Mouse (Mus musculus): ENCODE results near the gene AL732309.1. TPM values are rescaled to one million over a fixed set of nuclear protein-coding genes. Genes with fewer than 3 reads are reported as not detected.

AL732309.1 gene
- polyA plus RNA-seq, 1 experiment, result 15.5 TPM

DNA sequence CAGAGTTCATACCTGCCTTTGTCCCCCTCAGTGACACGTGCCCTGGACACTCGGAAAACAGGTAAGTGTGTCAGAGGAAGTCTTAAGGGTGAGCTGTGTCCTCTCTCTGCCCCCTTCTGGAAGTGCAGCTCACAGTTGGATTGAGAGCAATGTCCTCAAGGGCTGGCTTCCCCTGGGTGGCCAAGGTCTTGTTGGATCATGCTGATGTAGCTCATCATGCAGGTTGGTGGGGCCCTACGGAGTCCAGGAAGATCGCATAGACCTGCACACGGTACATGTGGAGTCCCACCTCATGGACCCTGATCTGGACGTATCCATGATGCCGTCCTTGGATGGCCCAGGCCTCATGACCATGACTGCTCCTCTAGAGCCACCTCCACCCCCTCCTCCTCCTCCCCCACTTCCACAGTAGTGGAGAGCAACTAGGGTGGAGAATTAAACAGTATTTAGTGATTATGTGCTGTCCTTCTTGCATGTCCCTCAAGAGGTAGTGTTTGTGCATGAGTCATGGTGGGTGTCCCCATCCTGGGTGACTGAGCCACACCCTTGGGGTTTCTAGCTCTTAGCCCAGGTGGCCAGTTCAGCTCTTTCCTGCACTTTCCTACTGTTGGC lies 42.2 kb upstream of the AL732309.1 start:
- TF ChIP-seq POLR2A (IDR thresholded peaks at IDR 0.05; ENCODE audit: extremely low read depth, insufficient read depth, low read length), result peak; percentile 48
- TF ChIP-seq CTCF (IDR thresholded peaks at IDR 0.05; ENCODE audit: extremely low read depth, insufficient read depth, low read length), result no peak
- H3K4me1 ChIP-seq (ENCODE audit: control insufficient read depth, insufficient read depth, low read length), result peaks cover 3% of the 10 kb centered on the region; the same call in 1 of the 2 replicates
- no peak overlapping the region for H3K27ac ChIP-seq (ENCODE audit: insufficient read depth, low read length)
- no peak overlapping the region for H3K4me3 ChIP-seq (ENCODE audit: insufficient read depth, low read length)

DNA sequence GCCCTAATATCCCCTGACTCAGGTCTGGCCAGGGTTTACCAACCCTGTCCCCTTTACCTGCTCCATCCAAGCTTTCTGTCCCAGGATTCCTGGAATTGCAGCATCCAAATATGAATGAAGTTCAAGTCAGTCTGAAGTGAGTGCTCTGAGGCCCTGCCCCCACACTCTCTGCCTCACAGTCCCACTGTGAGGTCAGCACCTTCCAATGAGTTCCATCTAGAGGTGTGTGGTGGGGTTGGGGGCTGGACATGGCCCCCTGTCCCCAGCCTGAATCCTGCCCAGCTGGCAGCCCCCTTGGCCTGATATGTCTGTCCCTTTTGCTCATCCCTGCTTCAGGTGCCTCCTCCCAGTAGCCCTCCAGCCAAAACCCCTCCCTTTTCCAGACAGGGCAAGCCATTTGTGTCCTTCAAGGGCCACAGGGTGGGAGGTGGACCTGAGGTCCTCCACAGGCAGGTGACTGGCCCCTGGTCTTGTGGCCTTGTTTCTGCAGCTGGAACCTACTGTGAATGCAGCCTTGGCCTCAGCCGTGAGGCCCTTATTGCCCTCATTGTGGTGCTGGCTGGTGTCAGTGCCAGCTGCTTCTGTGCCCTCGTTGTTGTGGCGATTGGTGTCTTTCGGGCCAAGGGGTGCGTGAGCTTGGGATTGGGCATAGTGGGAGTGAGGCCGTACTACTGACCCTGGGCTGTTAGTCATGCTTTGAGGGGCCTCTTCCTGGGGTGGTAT lies 41.4 kb upstream of the AL732309.1 start, which contains the start of gene Tmem210:
Tmem210 (plus strand) TSS at position 219 of the 723 bp plus-strand sequence.
- H3K4me3 ChIP-seq (ENCODE audit: insufficient read depth, low read length), result no peak within 1 kb of the TSS
- no peak within 1 kb of the TSS for H3K27ac ChIP-seq (ENCODE audit: insufficient read depth, low read length)
- H3K4me1 ChIP-seq (ENCODE audit: control insufficient read depth, insufficient read depth, low read length), result peaks cover 3% of the 10 kb centered on the region; the same call in 1 of the 2 replicates
- TF ChIP-seq POLR2A (IDR thresholded peaks at IDR 0.05; ENCODE audit: extremely low read depth, insufficient read depth, low read length) (0 out of 2 replicates have a peak, but pooled peaks have one; percentile 14), CTCF (IDR thresholded peaks at IDR 0.05; ENCODE audit: extremely low read depth, insufficient read depth, low read length) (no peak)

DNA sequence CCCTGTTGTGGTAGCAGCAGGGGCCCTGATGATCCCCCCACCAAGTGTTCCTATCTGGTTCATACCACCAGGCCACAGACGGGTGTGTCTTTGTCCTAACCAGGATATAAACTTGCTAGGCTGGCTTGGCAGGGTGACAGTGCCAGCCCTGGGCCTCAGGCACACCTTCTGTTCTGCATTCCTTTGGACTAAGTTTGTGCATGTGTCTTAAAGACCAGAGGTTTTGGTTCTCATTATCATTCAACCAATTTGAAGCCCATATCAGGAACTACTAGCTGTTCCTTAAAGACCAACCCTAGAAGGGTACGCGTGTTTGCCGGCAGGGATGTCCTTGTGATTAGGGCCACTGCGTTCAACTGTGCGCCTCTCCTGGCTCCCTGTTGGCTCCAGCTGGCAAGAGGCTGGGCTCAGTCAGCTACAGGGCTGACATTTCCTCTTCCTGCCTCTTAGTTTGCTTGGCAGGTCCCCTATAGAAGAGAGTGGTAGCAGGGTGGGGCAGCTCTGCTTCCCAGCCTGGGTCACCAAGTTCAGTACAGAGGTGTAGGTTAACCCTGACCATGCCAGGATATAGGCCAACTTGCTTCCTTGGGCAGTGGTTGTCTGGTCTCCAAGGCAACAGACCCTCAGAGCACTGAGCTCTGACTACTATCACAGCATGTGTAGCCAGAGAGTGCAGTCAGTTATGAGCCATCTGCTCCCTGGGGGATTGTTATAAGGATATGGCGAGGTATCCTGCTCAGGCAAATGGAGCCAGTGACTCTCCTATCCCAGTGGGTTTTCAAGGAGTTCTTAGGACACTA lies 40.4 kb upstream of the AL732309.1 start:
- no peak overlapping the region for H3K4me3 ChIP-seq (ENCODE audit: insufficient read depth, low read length)
- H3K4me1 ChIP-seq (ENCODE audit: control insufficient read depth, insufficient read depth, low read length), result peaks cover 3% of the 10 kb centered on the region; the same call in 1 of the 2 replicates
- TF ChIP-seq CTCF (IDR thresholded peaks at IDR 0.05; ENCODE audit: extremely low read depth, insufficient read depth, low read length) (no peak), POLR2A (IDR thresholded peaks at IDR 0.05; ENCODE audit: extremely low read depth, insufficient read depth, low read length) (no peak)
- H3K27ac ChIP-seq (ENCODE audit: insufficient read depth, low read length), result no peak overlapping the region

DNA sequence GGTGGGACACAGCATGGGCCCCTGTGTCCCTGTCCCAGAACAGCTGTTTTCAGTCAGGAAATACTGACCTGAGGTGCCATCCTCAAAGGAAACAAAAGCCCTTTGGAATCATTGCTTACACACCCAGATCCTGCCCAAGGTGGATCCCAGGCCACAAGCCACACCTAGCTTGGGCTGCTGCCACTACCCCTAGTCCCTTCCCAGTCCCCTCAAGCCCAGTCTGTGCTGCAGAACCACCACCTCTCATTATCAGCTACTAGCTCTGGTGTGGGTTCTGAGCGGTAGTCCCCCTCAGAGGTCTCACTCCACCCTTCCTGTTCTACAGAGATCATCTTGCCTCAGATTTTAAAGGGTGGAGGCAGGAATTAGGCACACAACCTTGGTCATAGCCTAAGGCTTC lies 39.7 kb upstream of the AL732309.1 start:
- H3K4me3 ChIP-seq (ENCODE audit: insufficient read depth, low read length), result no peak overlapping the region
- peak; percentile 45; the same call in 1 of the 2 replicates for TF ChIP-seq POLR2A (IDR thresholded peaks at IDR 0.05; ENCODE audit: extremely low read depth, insufficient read depth, low read length)
- no peak for TF ChIP-seq CTCF (IDR thresholded peaks at IDR 0.05; ENCODE audit: extremely low read depth, insufficient read depth, low read length)
- no peak overlapping the region for H3K27ac ChIP-seq (ENCODE audit: insufficient read depth, low read length)
- peaks cover 3% of the 10 kb centered on the region; the same call in 1 of the 2 replicates for H3K4me1 ChIP-seq (ENCODE audit: control insufficient read depth, insufficient read depth, low read length)

DNA sequence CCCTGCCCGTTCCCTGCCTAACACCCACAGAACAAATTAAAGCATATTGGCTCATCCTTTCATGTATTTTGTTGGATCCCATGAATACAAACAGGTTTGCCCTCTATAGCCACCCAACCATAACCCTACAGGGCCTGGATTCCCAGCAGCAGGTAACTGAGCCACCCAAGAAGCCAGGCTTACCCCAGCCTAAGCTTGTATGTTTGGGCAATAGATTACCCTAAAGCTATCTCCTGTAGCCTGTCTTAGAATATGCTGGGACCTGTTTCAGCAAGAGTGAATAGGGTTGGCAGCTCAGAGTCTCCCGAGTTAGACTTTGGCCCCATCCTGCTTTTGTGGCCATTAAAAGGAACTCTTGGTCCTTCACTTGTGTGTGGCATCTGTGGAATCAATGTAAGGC lies 38.9 kb upstream of the AL732309.1 start:
- Histone ChIP-seq H3K4me1 (ENCODE audit: control insufficient read depth, insufficient read depth, low read length) (peaks cover 3% of the 10 kb centered on the region; the same call in 1 of the 2 replicates), H3K27ac (ENCODE audit: insufficient read depth, low read length) (no peak overlapping the region), H3K4me3 (ENCODE audit: insufficient read depth, low read length) (no peak overlapping the region)
- TF ChIP-seq CTCF (IDR thresholded peaks at IDR 0.05; ENCODE audit: extremely low read depth, insufficient read depth, low read length) (no peak), POLR2A (IDR thresholded peaks at IDR 0.05; ENCODE audit: extremely low read depth, insufficient read depth, low read length) (0 out of 2 replicates have a peak, but pooled peaks have one; percentile 0)

DNA sequence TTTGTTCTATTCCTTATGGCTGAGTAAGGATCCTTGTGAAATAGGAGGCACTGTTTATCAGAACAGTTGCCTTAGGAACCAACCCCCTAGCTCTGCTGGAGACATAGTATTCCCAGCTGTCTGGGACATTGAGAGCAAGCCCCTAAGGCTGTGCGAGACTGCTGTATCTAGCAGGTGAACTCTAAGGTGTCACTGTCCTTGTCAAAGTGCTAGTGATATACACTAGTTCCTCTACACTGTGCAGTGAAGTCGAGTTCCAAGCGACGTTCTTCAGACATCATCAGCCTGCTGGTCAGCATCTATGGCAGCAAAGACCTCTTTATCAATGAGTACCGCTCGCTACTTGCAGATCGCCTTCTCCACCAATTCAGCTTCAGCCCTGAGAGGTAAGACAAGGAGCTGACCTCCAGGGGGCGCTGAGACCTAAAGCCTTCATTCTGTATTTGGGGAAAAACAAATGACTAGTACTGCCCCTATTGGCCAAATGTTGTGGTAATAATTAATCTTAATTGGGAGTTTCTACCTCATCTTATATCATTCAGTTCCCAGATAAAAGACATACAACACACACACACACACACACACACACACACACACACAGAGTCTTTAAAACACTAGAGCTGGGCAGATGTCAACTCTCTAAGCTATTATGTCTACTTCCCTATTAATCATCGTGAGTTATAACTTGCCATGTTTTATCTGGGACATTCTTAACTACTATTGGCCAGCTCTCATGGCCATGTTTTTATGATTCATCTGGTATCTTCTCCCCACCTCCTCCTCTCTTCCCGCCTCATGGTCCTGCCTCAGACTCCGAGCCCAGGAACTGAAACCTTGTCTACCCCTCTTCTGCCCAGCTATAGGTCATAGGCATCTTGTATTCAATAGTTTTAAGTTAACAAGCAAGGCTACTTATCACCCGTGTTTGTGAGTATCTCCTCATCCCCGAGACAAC lies 32.5 kb upstream of the AL732309.1 start:
- TF ChIP-seq POLR2A (IDR thresholded peaks at IDR 0.05; ENCODE audit: extremely low read depth, insufficient read depth, low read length) (no peak), CTCF (IDR thresholded peaks at IDR 0.05; ENCODE audit: extremely low read depth, insufficient read depth, low read length) (peak; percentile 74)
- Histone ChIP-seq H3K4me1 (ENCODE audit: control insufficient read depth, insufficient read depth, low read length) (no peaks in the 10 kb centered on the region), H3K27ac (ENCODE audit: insufficient read depth, low read length) (no peak overlapping the region), H3K4me3 (ENCODE audit: insufficient read depth, low read length) (no peak overlapping the region)

DNA sequence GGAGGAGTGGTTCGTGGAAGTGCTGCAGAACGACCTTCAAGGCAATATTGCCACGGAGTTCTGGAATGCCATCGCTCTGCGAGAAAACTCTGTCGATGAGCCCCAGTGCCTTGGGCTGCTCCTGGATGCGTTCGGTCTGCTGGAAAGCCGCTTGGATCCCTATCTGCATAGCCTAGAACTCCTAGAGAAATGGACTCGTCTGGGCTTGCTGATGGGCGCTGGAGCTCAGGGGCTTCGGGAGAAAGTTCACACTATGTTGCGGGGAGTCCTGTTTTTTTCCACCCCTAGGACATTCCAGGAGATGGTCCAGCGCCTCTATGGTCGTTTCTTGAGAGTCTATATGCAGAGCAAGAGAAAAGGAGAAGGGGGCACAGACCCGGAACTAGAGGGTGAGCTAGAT lies 26.3 kb upstream of the AL732309.1 start:
- H3K27ac ChIP-seq (ENCODE audit: insufficient read depth, low read length), result no peak overlapping the region
- no peaks in the 10 kb centered on the region; the same call in 1 of the 2 replicates for H3K4me1 ChIP-seq (ENCODE audit: control insufficient read depth, insufficient read depth, low read length)
- peak overlapping the region; percentile 81 for H3K4me3 ChIP-seq (ENCODE audit: insufficient read depth, low read length)
- no peak for TF ChIP-seq POLR2A (IDR thresholded peaks at IDR 0.05; ENCODE audit: extremely low read depth, insufficient read depth, low read length)

DNA sequence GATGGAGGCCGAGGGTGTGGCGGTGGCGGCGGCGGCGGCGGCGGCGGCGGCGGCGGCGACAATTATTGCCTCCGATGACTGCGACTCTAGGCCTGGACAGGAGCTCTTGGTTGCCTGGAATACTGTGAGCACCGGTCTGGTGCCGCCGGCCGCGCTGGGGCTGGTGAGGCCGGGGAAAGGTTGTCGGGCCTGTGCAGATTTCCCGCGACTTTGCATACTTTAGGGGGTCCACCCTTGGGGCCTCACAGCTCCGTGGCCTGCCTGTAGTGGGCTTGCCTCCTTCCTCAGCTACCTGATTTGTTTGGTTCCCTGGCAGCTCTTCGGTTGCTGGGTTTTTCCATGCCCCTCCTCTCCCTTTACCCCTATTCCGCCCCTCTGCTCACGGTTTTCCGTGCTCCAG lies 25.9 kb upstream of the AL732309.1 start:
- Histone ChIP-seq H3K4me1 (ENCODE audit: control insufficient read depth, insufficient read depth, low read length) (no peaks in the 10 kb centered on the region; the same call in 1 of the 2 replicates), H3K4me3 (ENCODE audit: insufficient read depth, low read length) (peak overlapping the region; percentile 81), H3K27ac (ENCODE audit: insufficient read depth, low read length) (no peak overlapping the region)
- TF ChIP-seq POLR2A (IDR thresholded peaks at IDR 0.05; ENCODE audit: extremely low read depth, insufficient read depth, low read length), result no peak

Data from cortical plate, adult 2 months (tissue).